Mouse (Mus musculus) heart, adult 2 months (tissue): ENCODE data around the gene Ghrh.

ENCODE experiments used
- CTCF ChIP-seq: fragments of 200-600 bp; IDR thresholded peaks from 2 replicates; pipeline ENCODE4 v1.8.1; 2022; ENCODE audit warnings: antibody characterized with exemption, mild to moderate bottlenecking, moderate library complexity
- POLR2A ChIP-seq: fragments of 200-500 bp; IDR thresholded peaks from 2 replicates; pipeline ENCODE4 v1.6.1; 2011; ENCODE audit warnings: mild to moderate bottlenecking, low read depth, low read length, control low read depth; ENCODE audit not compliant: insufficient read depth

DNA sequence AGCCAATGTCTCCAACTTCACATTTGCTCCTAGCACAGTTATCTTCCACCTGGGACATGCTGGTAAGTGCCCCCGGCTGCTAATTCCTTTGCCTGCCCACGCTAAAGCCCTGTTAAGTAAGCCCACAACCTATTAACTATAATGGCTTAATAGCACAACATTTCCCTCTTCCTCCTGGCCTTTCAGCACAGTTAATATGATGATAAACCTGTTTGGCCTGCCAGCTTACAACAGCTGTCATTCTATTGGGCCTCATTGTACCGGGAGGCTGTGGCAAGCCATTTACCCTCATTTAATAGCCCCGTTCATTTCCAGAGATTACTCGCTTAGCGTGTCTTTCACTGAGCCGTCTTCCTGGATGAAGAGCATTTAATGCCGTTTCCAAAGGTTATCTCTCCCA is 27.2 kb downstream of the Ghrh start:
- TF ChIP-seq CTCF (no peak), POLR2A (no peak)
